Mouse (Mus musculus): ENCODE data around the gene Snrpc. TPM values are rescaled to one million over a fixed set of nuclear protein-coding genes. Genes with fewer than 3 reads are reported as not detected.
"Not testable (repeated sequence)": the region's sequence is repeated elsewhere in the genome, so short reads cannot be mapped to it uniquely, and the experiment has no call there.

Gene Snrpc
- polyA plus RNA-seq (2012; ENCODE audit: insufficient read depth, insufficient read length, missing spikeins) = 105 and 113 TPM in 2 replicates

GRCm38 (mm10) chr17:27837850-27838249, at the start of gene Snrpc:
Gene Snrpc, plus strand, starts transcription at chr17:27838150.
- not testable (repeated sequence) for H3K4me3 ChIP-seq (ENCODE audit: insufficient read depth, low read length); H3K27ac ChIP-seq (ENCODE audit: insufficient read depth, low read depth, low read length); H3K4me1 ChIP-seq (ENCODE audit: control insufficient read depth, insufficient read depth, low read length)

- peaks cover 30% of the 10 kb centered on the region for H3K4me1 ChIP-seq (ENCODE audit: control insufficient read depth, insufficient read depth, low read length)
- H3K27ac ChIP-seq (ENCODE audit: insufficient read depth, low read depth, low read length) = no peak overlapping the region
- H3K4me3 ChIP-seq (ENCODE audit: insufficient read depth, low read length) = no peak overlapping the region
- TF ChIP-seq CTCF (IDR thresholded peaks at IDR 0.05; ENCODE audit: low read depth, low read length) (no peak), POLR2A (IDR thresholded peaks at IDR 0.05; ENCODE audit: borderline replicate concordance, low read depth, low read length) (no peak)
Observed at GRCm38 (mm10) chr17:27788456-27789172, 49.3 kb upstream of the Snrpc start.

- H3K4me3 ChIP-seq (ENCODE audit: insufficient read depth, low read length) = peak overlapping the region; percentile 20
- TF ChIP-seq POLR2A (IDR thresholded peaks at IDR 0.05; ENCODE audit: borderline replicate concordance, low read depth, low read length) = no peak
- TF ChIP-seq CTCF (IDR thresholded peaks at IDR 0.05; ENCODE audit: low read depth, low read length) = no peak
- peak overlapping the region; percentile 65 for H3K27ac ChIP-seq (ENCODE audit: insufficient read depth, low read depth, low read length)
- H3K4me1 ChIP-seq (ENCODE audit: control insufficient read depth, insufficient read depth, low read length) = peaks cover 30% of the 10 kb centered on the region
Observed at GRCm38 (mm10) chr17:27790015-27790414, 47.9 kb upstream of the Snrpc start.

GRCm38 (mm10) chr17:27790976-27791375, 47.0 kb upstream of the Snrpc start:
- TF ChIP-seq POLR2A (IDR thresholded peaks at IDR 0.05; ENCODE audit: borderline replicate concordance, low read depth, low read length) (no peak), CTCF (IDR thresholded peaks at IDR 0.05; ENCODE audit: low read depth, low read length) (no peak)
- Histone ChIP-seq H3K4me3 (ENCODE audit: insufficient read depth, low read length) (no peak overlapping the region), H3K27ac (ENCODE audit: insufficient read depth, low read depth, low read length) (peak overlapping the region; percentile 30), H3K4me1 (ENCODE audit: control insufficient read depth, insufficient read depth, low read length) (peaks cover 30% of the 10 kb centered on the region)

- H3K27ac ChIP-seq (ENCODE audit: insufficient read depth, low read depth, low read length) = no peak overlapping the region
- TF ChIP-seq CTCF (IDR thresholded peaks at IDR 0.05; ENCODE audit: low read depth, low read length) (no peak), POLR2A (IDR thresholded peaks at IDR 0.05; ENCODE audit: borderline replicate concordance, low read depth, low read length) (no peak)
- no peak overlapping the region for H3K4me3 ChIP-seq (ENCODE audit: insufficient read depth, low read length)
- peaks cover 35% of the 10 kb centered on the region for H3K4me1 ChIP-seq (ENCODE audit: control insufficient read depth, insufficient read depth, low read length)
Observed at GRCm38 (mm10) chr17:27791556-27791955, 46.4 kb upstream of the Snrpc start.

- Histone ChIP-seq H3K4me1 (ENCODE audit: control insufficient read depth, insufficient read depth, low read length) (peaks cover 45% of the 10 kb centered on the region), H3K4me3 (ENCODE audit: insufficient read depth, low read length) (no peak overlapping the region), H3K27ac (ENCODE audit: insufficient read depth, low read depth, low read length) (no peak overlapping the region)
- no peak for TF ChIP-seq CTCF (IDR thresholded peaks at IDR 0.05; ENCODE audit: low read depth, low read length)
- no peak for TF ChIP-seq POLR2A (IDR thresholded peaks at IDR 0.05; ENCODE audit: borderline replicate concordance, low read depth, low read length)
Observed at GRCm38 (mm10) chr17:27792516-27792915, 45.4 kb upstream of the Snrpc start.

GRCm38 (mm10) chr17:27793144-27793543, 44.8 kb upstream of the Snrpc start:
- peaks cover 49% of the 10 kb centered on the region for H3K4me1 ChIP-seq (ENCODE audit: control insufficient read depth, insufficient read depth, low read length)
- H3K27ac ChIP-seq (ENCODE audit: insufficient read depth, low read depth, low read length) = no peak overlapping the region
- no peak overlapping the region for H3K4me3 ChIP-seq (ENCODE audit: insufficient read depth, low read length)
- no peak for TF ChIP-seq CTCF (IDR thresholded peaks at IDR 0.05; ENCODE audit: low read depth, low read length)
- no peak for TF ChIP-seq POLR2A (IDR thresholded peaks at IDR 0.05; ENCODE audit: borderline replicate concordance, low read depth, low read length)

GRCm38 (mm10) chr17:27796780-27797179, 41.2 kb upstream of the Snrpc start:
- TF ChIP-seq POLR2A (IDR thresholded peaks at IDR 0.05; ENCODE audit: borderline replicate concordance, low read depth, low read length) (no peak), CTCF (IDR thresholded peaks at IDR 0.05; ENCODE audit: low read depth, low read length) (no peak)
- Histone ChIP-seq H3K4me3 (ENCODE audit: insufficient read depth, low read length) (no peak overlapping the region), H3K27ac (ENCODE audit: insufficient read depth, low read depth, low read length) (no peak overlapping the region), H3K4me1 (ENCODE audit: control insufficient read depth, insufficient read depth, low read length) (peaks cover 45% of the 10 kb centered on the region)

GRCm38 (mm10) chr17:27797341-27797872, 40.5 kb upstream of the Snrpc start:
- H3K27ac ChIP-seq (ENCODE audit: insufficient read depth, low read depth, low read length) = no peak overlapping the region
- TF ChIP-seq POLR2A (IDR thresholded peaks at IDR 0.05; ENCODE audit: borderline replicate concordance, low read depth, low read length) = no peak
- TF ChIP-seq CTCF (IDR thresholded peaks at IDR 0.05; ENCODE audit: low read depth, low read length) = no peak
- H3K4me1 ChIP-seq (ENCODE audit: control insufficient read depth, insufficient read depth, low read length) = peaks cover 45% of the 10 kb centered on the region
- no peak overlapping the region for H3K4me3 ChIP-seq (ENCODE audit: insufficient read depth, low read length)

- no peak for TF ChIP-seq CTCF (IDR thresholded peaks at IDR 0.05; ENCODE audit: low read depth, low read length)
- no peak for TF ChIP-seq POLR2A (IDR thresholded peaks at IDR 0.05; ENCODE audit: borderline replicate concordance, low read depth, low read length)
- Histone ChIP-seq H3K4me1 (ENCODE audit: control insufficient read depth, insufficient read depth, low read length) (peaks cover 35% of the 10 kb centered on the region), H3K27ac (ENCODE audit: insufficient read depth, low read depth, low read length) (no peak overlapping the region), H3K4me3 (ENCODE audit: insufficient read depth, low read length) (no peak overlapping the region)
Observed at GRCm38 (mm10) chr17:27799771-27800584, 38.0 kb upstream of the Snrpc start.
